Mouse (Mus musculus) inflammation-experienced regulatory T-cells (primary cell): ENCODE measurements around the gene Hist1h1d. TPM values are rescaled to one million over a fixed set of nuclear protein-coding genes. Genes with fewer than 3 reads are reported as not detected.

Source experiments
- polyA plus RNA-seq, 2 experiments: library from polyadenylated mRNA; unstranded; fragments of 100-300 nt; shearing (Covaris generic); gene quantifications; one replicate each; pipeline ENCODE4 v1.2.1; 2017

The Hist1h1d gene
- polyA plus RNA-seq, 2 experiments from 2014 or later: 0.99 to 2.4 TPM

Other genes starting within 250 kb of the Hist1h1d start
- 10 to 100 TPM; 17.0 to 20.0 TPM for gene Zfp322a, start 184.1 kb upstream of the Hist1h1d start, polyA plus RNA-seq
- gene Abt1, start 129.4 kb upstream of the Hist1h1d start, polyA plus RNA-seq: 10 to 100 TPM in 1 of 2 experiments, 1 to 10 TPM in 1; 9.8 to 10.9 TPM
- gene Btn1a1, start 87.4 kb upstream of the Hist1h1d start, polyA plus RNA-seq: 1 to 10 TPM in 1 of 2 experiments, under 1 TPM in 1; 0.16 to 2.6 TPM
- under 1 TPM in 1 of 2 experiments, not detected in 1; 0.17 TPM for gene Btn2a2, start 64.4 kb upstream of the Hist1h1d start, polyA plus RNA-seq
- 10 to 100 TPM in 1 of 2 experiments, 1 to 10 TPM in 1; 7.1 to 14.6 TPM for gene Hist1h4h, start 22.2 kb upstream of the Hist1h1d start, polyA plus RNA-seq
- gene Hist1h2af, start 19.4 kb upstream of the Hist1h1d start, polyA plus RNA-seq: not detected
- not detected for gene Hist1h3g, start 17.8 kb upstream of the Hist1h1d start, polyA plus RNA-seq
- gene Hist1h2bh, start 9.9 kb upstream of the Hist1h1d start, polyA plus RNA-seq: 1 to 10 TPM in 1 of 2 experiments, under 1 TPM in 1; 0.52 to 5.2 TPM
- gene Hist1h3f, start 9.2 kb upstream of the Hist1h1d start, polyA plus RNA-seq: 1 to 10 TPM; 1.3 to 3.2 TPM
- 1 to 10 TPM in 1 of 2 experiments, not detected in 1; 1.4 TPM for gene Hist1h4f, start 1.6 kb upstream of the Hist1h1d start, polyA plus RNA-seq
- gene Hist1h3e, start 9.1 kb downstream of the Hist1h1d start, polyA plus RNA-seq: 1 to 10 TPM; 3.2 to 8.8 TPM
- 1 to 10 TPM; 4.5 to 6.5 TPM for gene Hist1h2ae, start 18.0 kb downstream of the Hist1h1d start, polyA plus RNA-seq
- 10 to 100 TPM in 1 of 2 experiments, 1 to 10 TPM in 1; 7.3 to 11.3 TPM for gene Hist1h2bg, start 18.1 kb downstream of the Hist1h1d start, polyA plus RNA-seq
- gene Hist1h2bf, start 20.9 kb downstream of the Hist1h1d start, polyA plus RNA-seq: 1 to 10 TPM in 1 of 2 experiments, not detected in 1; 1.5 TPM
- gene Hist1h2ad, start 21.1 kb downstream of the Hist1h1d start, polyA plus RNA-seq: under 1 TPM in 1 of 2 experiments, not detected in 1; 0.35 TPM
- gene Hist1h3d, start 22.5 kb downstream of the Hist1h1d start, polyA plus RNA-seq: under 1 TPM in 1 of 2 experiments, not detected in 1; 0.23 TPM
- gene Hist1h4d, start 28.3 kb downstream of the Hist1h1d start, polyA plus RNA-seq: 10 to 100 TPM; 12.4 to 29.7 TPM
- gene Hist1h2be, start 67.9 kb downstream of the Hist1h1d start, polyA plus RNA-seq: 1 to 10 TPM; 2.7 to 2.9 TPM
- gene Hist1h1e, start 69.3 kb downstream of the Hist1h1d start, polyA plus RNA-seq: 10 to 100 TPM; 13.4 to 19.2 TPM
- gene Hist1h2ac, start 130.7 kb downstream of the Hist1h1d start, polyA plus RNA-seq: 1 to 10 TPM; 2.2 to 4.6 TPM
- 1 to 10 TPM; 6.3 to 8.3 TPM for gene Hist1h2bc, start 130.9 kb downstream of the Hist1h1d start, polyA plus RNA-seq
- gene Hist1h1t, start 142.6 kb downstream of the Hist1h1d start, polyA plus RNA-seq: under 1 TPM in 1 of 2 experiments, not detected in 1; 0.53 TPM
- 10 to 100 TPM in 1 of 2 experiments, 1 to 10 TPM in 1; 4.3 to 11.5 TPM for gene Hist1h4c, start 145.2 kb downstream of the Hist1h1d start, polyA plus RNA-seq
- under 1 TPM; 0.75 to 0.92 TPM for gene Hfe, start 157.6 kb downstream of the Hist1h1d start, polyA plus RNA-seq
- 10 to 100 TPM; 25.5 to 40.4 TPM for gene Hist1h1c, start 185.5 kb downstream of the Hist1h1d start, polyA plus RNA-seq
- gene Hist1h3c, start 192.3 kb downstream of the Hist1h1d start, polyA plus RNA-seq: not detected
- gene Hist1h2bb, start 193.5 kb downstream of the Hist1h1d start, polyA plus RNA-seq: under 1 TPM in 1 of 2 experiments, not detected in 1; 0.80 TPM
- 1 to 10 TPM in 1 of 2 experiments, under 1 TPM in 1; 0.42 to 2.0 TPM for gene Hist1h2ab, start 197.9 kb downstream of the Hist1h1d start, polyA plus RNA-seq
- gene Hist1h3b, start 199.0 kb downstream of the Hist1h1d start, polyA plus RNA-seq: not detected
- gene Hist1h4b, start 203.8 kb downstream of the Hist1h1d start, polyA plus RNA-seq: 1 to 10 TPM; 6.9 to 9.9 TPM
- gene Hist1h4a, start 208.0 kb downstream of the Hist1h1d start, polyA plus RNA-seq: not detected
- gene Hist1h3a, start 209.1 kb downstream of the Hist1h1d start, polyA plus RNA-seq: 10 to 100 TPM in 1 of 2 experiments, 1 to 10 TPM in 1; 5.0 to 15.8 TPM
- 1 to 10 TPM; 1.0 to 1.6 TPM for gene Hist1h1a, start 210.4 kb downstream of the Hist1h1d start, polyA plus RNA-seq
- under 1 TPM; 0.07 to 0.47 TPM for gene Trim38, start 216.7 kb downstream of the Hist1h1d start, polyA plus RNA-seq